Mouse (Mus musculus) cerebellum, postnatal 36 days (tissue): ENCODE measurements around the gene Pkn1.

Source experiments
- DNase-seq, 2 experiments: peaks; one replicate each; pipeline ENCODE4 v3.0.0; 2021 to 2022; ENCODE audit warnings: mixed read lengths in 2 of 2

Gene Pkn1

DNA sequence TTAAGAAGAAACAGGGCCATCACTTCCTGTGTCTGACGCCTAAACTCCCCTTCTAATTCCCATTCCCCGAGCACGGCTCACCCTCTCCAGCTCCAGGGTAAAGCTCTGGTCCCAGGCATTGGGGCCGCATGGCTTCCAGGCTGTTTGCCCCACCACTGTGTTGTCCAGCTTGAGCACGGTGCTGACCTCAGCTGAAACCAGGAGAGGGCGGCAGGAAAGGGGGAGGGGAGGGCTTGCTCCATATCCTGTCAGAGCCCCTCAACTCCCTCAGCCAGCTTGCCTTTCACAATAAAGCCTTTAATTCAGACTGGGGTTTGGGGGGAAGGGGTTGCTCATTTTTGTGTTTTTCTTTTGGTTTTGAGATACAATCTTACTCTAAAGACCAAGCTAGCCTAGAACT is 17.9 kb downstream of the Pkn1 start:
- DNase-seq, result no peak

DNA sequence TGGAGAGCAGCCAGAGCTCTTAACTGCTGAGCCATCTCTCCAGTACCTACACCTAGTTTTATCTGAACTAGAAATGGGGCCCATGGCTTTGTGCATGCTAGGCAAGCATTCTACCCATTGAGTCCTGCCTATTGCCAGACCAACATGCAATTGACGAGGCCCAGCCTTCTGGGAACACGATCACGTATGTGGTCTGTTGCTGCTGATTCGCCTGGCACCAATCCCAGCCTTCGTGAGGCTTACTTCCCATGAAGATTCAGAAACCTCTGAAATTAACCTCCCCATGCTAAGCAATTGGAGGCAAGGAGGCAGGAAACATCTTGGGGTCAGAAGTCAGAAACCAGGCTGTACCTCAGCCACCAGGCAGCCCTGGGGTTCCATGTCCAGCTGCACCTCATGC is 18.4 kb downstream of the Pkn1 start:
- DNase-seq, result no peak

DNA sequence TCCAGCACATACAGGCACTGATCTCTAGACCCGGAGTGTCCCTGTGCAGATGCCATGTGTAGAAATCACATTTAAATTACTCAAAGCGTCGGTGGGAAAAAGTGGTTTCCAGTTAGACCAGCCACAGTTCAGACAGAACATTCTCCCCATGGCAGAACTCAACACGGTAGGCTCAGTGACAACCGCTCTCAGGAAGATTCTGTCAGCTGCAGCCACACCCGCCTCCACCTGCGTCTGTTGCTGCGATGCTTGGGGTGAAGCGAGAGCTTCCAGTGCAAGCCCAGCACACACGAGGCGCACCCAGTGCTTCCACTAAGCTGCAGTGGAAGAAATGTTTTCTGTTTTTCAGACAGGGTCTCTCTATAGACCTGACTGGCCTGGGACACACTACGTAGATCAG is 19.1 kb downstream of the Pkn1 start:
- no peak for DNase-seq

DNA sequence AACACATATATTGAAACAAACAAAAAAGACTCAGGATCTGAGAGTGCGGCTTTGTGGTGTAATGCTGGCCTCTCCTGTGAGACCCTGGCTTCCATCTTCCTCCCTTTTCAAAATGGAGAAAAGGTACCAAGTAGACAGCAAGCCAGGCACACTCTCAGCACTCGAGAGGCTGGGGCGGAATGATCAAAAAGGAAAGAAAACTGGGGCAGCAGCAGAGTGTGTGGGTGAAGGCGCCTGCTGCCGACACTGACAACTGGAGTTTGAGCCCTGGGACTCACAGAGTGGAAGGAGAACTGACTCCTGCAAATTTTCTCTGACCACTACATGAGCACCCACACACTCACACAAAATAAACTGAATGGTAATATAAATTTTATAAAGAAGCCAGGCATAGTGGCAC is 24.5 kb downstream of the Pkn1 start:
- DNase-seq, result no peak

DNA sequence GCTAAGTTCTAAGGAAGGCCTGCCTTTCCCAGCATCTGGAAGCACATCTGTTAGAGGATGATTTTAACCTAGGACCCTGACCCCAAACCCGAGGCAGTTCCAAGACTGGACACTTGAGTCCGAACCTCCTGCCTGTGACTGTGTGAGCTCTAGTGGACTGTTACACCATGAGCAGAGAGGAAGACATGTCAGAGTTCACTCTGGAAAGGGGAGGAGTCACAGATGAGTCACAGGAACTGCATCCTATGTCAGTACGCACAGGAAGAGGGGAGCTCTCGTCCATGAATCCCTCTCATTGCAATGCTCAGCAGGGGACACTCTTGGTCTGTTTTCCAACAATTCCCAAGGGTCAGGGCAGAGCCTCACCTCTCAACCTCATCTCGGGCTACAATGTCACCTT is 26.0 kb downstream of the Pkn1 start:
- DNase-seq, result no peak

DNA sequence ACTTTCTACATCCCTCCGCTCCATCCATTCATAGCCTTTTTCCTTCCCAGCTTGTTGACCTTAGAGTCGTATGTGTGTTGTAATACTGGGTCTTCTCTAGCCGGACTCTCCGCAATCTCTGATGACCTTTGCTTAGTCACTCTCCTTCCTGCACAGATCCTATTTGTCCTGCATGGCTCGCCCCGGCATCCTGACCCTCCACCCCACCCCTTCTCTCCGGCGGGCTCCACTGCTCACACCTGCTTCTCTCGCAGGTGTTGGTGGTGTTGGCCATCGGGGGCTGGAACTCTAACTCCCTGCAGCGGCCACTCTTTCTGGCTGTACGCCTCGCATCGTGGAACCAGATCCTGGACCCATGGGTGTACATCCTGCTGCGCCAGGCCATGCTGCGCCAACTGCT is 30.0 kb downstream of the Pkn1 start:
- DNase-seq, result no peak

DNA sequence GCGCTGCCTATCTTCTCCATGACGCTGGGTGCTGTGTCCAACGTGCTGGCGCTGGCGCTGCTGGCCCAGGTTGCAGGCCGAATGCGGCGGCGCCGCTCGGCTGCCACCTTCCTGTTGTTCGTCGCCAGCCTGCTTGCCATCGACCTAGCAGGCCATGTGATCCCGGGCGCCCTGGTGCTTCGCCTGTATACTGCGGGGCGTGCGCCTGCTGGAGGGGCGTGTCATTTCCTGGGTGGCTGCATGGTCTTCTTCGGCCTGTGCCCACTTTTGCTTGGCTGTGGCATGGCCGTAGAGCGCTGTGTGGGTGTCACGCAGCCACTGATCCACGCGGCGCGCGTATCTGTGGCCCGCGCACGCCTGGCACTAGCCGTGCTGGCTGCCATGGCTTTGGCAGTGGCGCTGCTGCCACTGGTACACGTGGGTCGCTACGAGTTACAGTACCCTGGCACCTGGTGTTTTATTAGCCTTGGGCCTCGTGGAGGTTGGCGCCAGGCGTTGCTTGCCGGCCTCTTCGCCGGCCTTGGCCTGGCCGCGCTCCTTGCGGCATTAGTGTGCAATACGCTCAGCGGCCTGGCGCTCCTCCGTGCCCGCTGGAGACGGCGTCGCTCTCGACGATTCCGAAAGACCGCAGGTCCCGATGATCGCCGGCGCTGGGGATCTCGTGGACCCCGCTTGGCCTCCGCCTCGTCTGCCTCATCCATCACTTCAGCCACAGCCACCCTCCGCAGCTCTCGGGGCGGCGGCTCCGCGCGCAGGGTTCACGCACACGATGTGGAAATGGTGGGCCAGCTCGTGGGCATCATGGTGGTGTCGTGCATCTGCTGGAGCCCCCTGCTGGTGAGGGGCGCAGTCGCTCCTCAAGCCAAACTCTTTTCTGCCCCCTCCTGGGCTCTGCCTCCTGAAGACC is 30.7 kb downstream of the Pkn1 start:
- DNase-seq, result peak; percentile 44 to 47

DNA sequence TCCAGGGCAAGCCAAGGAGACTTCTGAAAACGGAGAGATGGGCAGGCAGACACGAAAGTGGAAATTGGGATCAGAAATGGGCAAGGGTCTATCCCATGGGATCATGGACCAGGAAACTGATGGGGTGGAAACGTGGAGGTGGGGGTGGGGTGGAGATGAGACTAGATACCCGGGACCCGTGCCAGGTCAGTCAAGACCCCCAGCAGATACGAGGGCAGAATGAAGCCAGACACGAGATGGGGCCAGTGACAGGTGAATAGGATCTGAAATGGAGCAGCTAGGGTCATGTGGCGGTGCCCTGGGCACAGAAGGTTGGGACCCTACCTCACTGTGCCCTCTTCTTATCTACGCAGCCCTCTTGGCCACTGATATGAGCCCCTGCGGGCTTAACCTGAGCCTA is 31.5 kb downstream of the Pkn1 start:
- DNase-seq, result no peak

DNA sequence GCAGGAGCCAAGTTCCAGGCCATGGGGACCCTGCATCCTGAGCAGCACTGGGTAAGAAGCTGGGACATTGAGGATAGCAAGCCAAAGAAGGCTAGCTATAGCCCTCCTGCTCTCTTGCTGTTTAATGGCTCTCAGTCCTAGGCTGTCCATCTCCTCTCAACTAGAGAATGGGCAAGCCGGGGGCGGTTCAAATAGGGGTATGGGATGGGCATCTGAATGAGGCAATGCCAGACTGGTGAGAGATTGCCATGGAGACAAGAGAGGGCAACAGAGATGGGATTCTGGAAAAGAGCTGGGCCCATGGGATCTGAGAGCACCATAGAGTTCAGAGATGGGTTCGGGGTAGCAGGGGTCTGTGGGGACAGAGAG is 32.1 kb downstream of the Pkn1 start:
- no peak for DNase-seq

DNA sequence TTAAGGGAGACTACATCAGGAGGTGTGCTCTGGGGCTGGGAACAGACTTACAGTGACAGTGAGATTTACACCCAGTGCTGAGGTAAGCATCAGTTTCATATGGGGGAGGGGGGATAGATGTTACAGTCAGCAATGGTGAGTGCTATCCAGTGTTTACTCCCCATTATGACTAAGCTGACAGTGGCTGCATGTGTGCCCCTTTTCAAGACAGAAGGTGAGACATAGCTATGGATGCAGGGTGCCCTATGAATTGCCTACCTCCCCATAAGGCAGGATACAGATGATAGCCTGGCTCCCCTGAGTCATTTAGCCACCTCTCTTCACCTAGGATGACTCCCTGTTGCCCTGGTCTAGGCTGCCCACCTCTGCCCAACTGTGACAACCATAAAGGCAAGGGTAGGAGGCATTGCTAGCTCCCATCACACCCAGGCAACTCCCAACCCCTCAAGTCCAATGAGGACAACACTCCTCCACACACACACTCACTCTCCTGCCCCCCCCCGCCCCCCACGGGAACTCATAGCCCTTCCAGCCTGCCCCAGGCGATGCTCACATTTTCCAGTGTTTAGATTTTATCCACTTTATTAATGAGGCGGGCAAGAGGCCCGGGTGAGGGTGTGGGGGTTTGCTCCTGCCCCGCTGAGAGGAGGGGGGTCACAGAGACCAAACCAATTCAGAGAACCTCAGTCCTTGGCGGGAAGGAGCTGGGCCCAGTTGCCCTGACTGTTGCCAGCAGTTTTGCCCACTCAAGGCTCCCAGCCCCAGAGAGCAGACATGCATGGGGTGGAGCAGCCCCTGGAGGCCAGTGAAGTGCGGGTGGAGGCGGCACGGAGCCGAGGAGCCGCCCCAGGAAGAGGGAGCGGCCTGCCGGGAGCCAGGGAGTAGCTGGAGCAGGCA is 32.8 kb downstream of the Pkn1 start, which contains the start of gene Ptger1:
TSS of gene Ptger1 (plus strand) at position 710 of the 897 bp plus-strand sequence.
- no peak for DNase-seq

DNA sequence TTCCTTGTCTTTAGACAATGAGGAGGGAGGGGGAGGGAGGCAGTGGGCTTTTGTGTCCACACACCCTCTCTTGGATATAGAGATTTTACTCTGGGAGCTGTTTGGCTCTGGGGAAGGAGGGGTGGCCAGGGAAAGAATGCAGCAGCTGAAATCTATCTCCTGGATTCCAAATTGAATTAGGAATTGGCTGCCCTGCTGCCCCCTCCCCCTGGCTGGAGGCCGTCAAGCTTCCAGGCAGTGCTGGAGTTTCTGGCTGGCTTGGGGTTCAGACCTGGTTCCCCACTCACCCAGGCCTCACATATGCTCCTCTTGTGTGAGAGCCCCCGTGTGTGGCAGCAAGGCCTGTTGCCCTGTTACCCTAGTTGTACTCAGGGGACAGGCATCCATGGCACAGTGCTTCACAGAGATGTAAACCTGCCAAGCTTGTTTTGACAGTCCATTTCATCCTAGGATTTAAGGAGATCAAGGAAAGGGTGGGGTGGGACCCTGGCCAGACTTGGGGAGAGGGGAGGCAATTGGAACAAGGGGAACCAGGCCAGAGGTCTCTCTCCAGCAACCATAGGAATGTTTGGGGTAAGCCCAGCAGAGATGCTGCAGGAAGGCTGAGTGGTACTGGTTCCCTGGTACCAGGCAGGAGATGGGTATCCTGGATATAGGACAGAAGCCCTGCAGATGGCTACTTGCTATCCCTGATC is 33.9 kb downstream of the Pkn1 start:
- DNase-seq, result no peak

DNA sequence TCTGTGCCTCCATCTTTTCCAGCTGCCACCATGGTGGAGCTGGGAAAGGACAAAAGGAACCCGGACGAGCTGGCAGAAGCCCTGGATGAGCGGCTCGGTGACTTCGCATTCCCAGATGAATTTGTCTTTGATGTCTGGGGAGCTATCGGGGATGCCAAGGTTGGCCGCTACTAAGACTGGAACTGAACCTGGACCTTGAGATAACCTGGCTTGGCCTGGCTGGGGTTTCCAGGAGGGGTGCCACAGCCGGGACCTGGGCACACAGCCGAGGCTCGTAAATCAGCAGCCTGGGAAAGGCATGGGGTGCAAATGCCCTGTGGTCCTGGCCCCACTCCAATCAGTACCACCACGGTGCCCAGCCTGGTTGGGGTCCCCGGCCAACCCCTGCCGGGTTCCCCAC is 34.9 kb downstream of the Pkn1 start:
- DNase-seq, result no peak

DNA sequence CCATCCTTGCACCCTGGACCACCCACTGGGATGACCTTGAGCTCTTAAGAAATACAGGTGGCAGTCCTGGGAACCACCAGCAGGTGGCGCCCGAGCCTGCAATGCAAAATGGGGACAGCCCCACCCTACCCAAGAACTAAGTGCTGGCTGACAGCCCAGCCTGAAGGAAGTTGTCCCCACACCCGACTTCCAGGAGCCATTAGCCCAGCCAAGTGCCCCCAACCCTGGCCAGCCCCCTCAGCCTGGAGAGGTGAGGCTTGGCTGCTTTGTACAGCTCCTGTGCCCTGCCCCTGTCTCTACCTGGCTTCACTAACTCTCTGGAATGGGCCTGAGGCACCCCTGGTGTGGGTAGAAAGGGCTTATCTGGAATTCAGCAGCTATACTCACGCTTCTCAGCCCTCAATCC is 36.6 kb downstream of the Pkn1 start:
- peak; percentile 88 to 91 for DNase-seq

DNA sequence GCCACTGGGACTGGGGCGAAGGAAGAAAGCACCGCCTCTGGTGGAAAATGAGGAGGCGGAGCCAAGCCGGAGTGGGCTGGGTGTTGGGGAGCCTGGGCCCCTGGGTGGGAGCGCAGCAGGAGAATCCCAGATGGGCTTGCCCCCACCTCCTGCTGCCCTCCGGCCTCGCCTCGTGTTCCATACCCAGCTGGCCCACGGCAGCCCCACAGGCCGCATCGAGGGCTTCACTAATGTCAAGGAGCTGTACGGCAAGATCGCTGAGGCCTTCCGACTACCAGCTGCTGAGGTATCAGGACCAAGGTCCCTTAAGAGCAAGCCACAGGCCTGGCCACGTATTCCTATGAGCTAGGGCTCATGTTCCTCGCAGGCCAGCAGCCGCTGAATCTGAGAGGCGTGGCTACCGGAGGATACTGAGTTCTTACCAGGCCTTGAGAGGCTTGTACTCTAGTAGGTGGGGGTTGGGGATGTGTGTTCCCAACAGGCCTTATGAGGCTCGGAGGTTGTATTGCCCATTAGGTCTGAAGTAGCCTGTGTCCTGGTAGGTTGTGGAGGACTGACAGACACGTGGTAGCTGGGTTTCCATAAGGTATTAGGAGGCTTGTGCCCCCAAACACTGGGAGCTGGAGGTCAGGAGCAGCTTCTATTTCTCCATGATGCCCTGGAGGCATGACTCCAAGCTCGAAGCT is 37.8 kb downstream of the Pkn1 start:
- no peak for DNase-seq

DNA sequence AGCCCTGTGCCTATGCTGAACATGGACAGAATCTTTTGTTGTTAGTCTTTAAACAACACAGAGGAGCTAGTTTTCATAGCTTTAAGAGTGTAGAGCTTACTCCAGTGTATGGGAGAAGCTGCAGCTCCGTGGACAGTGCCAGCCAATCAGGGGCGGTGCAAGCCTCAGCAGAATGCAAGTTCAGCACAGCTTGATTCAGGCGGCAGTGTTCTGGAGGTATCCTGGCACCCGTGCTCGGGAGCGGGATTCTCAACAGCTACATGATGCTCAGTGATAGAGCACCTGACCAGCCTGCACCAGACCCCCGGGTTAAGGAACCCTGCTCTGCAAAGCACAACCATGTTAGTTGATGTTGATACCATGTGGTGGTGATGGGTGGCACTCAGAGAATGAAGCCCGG is 38.4 kb downstream of the Pkn1 start:
- DNase-seq, result no peak

DNA sequence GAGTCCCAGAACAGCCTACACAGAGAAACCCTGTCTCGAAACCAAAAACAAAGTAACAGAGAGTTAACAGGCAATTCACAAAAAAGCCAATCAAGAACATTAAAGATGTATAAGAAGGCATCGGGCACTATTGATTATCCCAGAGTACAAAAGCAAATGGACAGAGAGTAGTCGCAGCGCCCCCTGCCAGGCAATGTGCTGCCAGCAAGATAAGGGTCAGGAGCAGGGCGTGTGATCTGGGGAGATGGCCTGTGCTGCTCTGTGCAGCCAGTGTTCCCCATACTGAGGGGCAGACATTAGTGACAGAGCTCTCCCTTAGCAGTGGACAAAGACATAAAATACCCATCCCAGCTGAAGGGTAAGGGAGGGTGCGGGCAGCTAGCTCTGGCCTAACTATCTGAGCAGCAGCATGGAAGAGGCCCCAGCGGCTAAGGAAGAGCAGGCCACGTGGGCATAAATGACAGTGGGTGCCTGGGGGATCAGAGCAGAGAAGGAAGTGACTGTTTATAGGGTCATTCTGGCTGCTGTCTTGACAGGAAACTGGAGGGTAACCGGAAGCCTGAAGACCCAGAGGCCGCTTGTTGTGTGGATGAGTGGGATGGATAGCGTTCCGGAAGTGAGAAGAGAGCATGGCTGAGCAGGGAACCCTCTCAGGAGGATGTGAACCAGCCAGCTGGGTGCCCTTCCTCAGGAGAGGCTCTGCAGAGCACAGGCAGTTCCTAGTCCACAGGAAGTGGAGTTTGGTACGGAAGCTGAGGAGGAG is 42.3 kb downstream of the Pkn1 start:
- no peak for DNase-seq

DNA sequence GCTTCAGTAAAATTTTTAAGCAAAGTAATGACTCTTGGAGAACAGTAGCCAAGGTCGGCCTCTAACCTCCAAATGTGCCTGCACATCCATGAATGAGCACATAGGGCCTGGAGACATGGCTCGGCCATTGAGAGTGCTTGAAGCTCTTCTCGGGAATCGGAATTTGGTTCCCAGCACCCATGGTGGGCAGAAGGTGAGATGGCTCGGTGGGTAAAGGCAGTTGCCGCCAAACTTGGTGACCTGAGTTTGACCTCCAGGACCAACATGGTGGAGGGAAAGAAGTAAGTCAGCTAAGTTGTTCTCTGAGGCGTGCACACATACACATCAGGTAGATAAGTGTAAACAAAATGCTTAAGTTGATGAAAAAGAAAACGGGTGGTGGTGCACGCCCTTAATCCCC is 42.9 kb downstream of the Pkn1 start:
- no peak for DNase-seq

DNA sequence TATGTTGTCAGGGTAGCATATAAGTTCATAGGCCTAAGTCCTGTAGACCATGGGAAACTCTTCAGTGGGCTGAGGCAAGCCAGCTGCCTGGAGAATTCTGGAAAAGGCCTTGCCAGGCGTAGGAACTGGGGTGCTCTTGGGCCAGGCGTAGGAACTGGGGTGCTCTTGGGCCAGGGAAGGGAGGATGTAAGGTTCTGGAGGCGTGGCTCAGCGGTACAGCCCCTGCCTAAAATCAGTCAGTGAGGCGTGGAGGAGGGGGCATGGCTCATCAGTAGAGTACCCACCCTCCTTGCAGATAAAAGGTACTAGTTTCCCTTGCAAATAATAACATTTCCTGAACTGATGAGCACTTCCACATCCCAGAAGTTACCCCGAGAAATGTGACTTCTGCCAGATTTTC is 44.3 kb downstream of the Pkn1 start:
- no peak for DNase-seq

DNA sequence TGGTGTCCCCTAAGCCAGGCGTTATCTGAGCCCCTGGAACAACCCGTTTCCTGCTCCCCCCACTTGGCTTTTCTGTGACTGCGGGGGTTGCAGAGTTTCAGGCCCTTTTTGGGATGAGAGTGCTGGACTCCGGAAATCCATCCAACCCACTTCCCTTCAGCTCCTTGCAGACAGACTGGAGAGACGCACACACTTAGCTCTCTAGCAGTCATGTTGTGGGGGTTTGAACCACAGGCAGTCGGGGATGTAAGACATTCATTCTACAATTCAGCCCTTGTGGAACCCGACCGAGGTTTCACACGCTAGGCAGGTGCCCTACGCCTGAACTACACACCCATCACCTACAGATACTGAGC is 45.3 kb downstream of the Pkn1 start:
- DNase-seq, result no peak

DNA sequence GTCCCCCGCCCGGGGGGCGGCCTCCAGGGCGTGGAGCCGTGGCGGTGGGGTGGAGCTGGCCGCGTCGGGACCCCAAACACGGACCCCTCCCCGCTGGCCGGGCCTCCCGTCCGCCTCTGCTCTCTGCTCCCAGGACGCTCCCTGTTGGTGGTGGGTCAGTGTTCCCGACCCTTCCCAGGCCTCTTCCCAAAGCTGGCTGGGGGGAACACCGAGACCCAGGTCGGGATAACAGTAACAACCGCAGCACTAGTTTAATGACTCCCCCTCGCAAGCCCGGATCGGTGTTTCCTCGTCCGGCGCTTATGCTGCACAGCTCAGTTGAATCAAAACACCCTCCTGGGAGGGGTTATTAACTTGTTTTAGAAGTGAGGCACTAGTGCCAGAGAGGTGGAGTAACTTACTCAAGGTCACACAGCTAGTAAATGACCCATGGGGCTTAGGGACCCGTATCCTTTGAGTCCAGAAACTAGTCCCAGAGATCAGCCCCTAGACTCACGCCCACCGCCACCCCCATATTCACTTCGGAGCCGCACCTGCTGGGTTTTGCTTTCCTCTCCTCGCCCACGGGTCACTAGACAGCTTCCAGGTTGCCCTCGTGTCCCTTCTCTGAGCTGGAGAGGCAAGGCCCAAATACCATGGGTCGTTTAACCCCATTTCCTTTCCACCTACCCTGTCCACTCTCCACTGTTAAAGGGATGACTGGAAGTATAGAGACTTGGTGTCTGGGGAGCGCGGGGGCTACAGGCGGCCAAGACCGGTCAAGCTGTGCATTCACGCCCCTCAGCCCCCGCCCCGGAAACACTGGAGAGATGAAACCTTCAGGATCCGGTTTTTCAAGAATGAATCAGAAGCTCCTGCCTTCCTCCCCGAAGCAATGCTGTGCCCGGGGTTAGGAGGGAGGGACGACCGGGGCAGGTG is 46.0 kb downstream of the Pkn1 start:
- no peak for DNase-seq
